Mouse (Mus musculus) midbrain, embryonic 11.5 days (tissue): ENCODE results near the gene Tspan14. TPM values are rescaled to one million over a fixed set of nuclear protein-coding genes. Genes with fewer than 3 reads are reported as not detected.

ENCODE experiments used
- ATAC-seq: fragments of 200-750 bp; cut with Nextera tagmentation; 2 replicates; pipeline ENCODE4 v1.8.0; 2017; ENCODE audit warnings: moderate TSS enrichment, moderate library complexity; ENCODE audit not compliant: low FRiP score
- DNase-seq: peaks from one replicate; pipeline ENCODE4 v3.0.0; 2015; ENCODE audit warnings: low spot score; ENCODE audit errors: missing footprints
- H3K27ac ChIP-seq: fragments of 300-500 bp; sonication (generic); 2 replicates; pipeline ENCODE4 v1.5.1; 2014; ENCODE audit warnings: low read depth, low read length
- H3K27me3 ChIP-seq: fragments of 300-500 bp; sonication (generic); 2 replicates; pipeline ENCODE4 v1.6.1; 2014; ENCODE audit warnings: mild to moderate bottlenecking, low read length, moderate library complexity, mixed read lengths; ENCODE audit not compliant: control insufficient read depth, insufficient read depth
- H3K36me3 ChIP-seq: fragments of 300-500 bp; sonication (generic); 2 replicates; pipeline ENCODE4 v1.6.1; 2014; ENCODE audit warnings: mild to moderate bottlenecking, low read length, moderate library complexity, mixed read lengths; ENCODE audit not compliant: control insufficient read depth, insufficient read depth
- H3K4me1 ChIP-seq: fragments of 300-500 bp; sonication (generic); 2 replicates; pipeline ENCODE4 v1.6.1; 2014; ENCODE audit warnings: low read length; ENCODE audit not compliant: control insufficient read depth, insufficient read depth
- H3K4me2 ChIP-seq: fragments of 300-500 bp; sonication (generic); 2 replicates; pipeline ENCODE4 v1.6.1; 2014; ENCODE audit warnings: mild to moderate bottlenecking, moderate library complexity
- H3K4me3 ChIP-seq: fragments of 300-500 bp; sonication (generic); 2 replicates; pipeline ENCODE4 v1.5.1; 2014; ENCODE audit warnings: low read depth, low read length
- H3K9ac ChIP-seq: fragments of 300-500 bp; sonication (generic); 2 replicates; pipeline ENCODE4 v1.6.1; 2014; ENCODE audit warnings: low read length
- H3K9me3 ChIP-seq: fragments of 300-500 bp; sonication (generic); 2 replicates; pipeline ENCODE4 v1.6.1; 2016; ENCODE audit warnings: low read length; ENCODE audit not compliant: control insufficient read depth
- WGBS: fragments of 180-500 bp; shearing (Covaris S2); extraction: QIAGEN DNeasy Blood & Tissue Kit; methylation state at CpG from one replicate; pipeline ENCODE4 v1.1.7; 2014; 5-methylcytosine and 5-hydroxymethylcytosine counted together
- polyA plus RNA-seq: library from polyadenylated mRNA; unstranded; fragments of >200 nt; fragmentation: Nextera tagmentation; extraction: Ambion mirVana; gene quantifications from 2 replicates; pipeline ENCODE4 v1.2.1, GENCODE M21; 2014

Gene Tspan14
- polyA plus RNA-seq, 1 experiment from 2014 or later = 99.5 TPM

GRCm38 (mm10) chr14:40985635-40986034 is 19.0 kb upstream of the Tspan14 start:
- Histone ChIP-seq H3K4me3 (no peak overlapping the region), H3K4me1 (no peaks in the 10 kb centered on the region), H3K9me3 (no peaks in the 10 kb centered on the region), H3K27me3 (no peaks in the 10 kb centered on the region), H3K27ac (no peak overlapping the region), H3K9ac (no peak overlapping the region), H3K4me2 (no peak overlapping the region), H3K36me3 (no peaks in the 10 kb centered on the region)
- 90% methylated on average over 4 of the region's 4 CpGs for WGBS
- no peak for DNase-seq
- no peak for ATAC-seq

- Histone ChIP-seq H3K36me3 (no peaks in the 10 kb centered on the region), H3K4me3 (no peak overlapping the region), H3K4me1 (no peaks in the 10 kb centered on the region), H3K9ac (no peak overlapping the region), H3K4me2 (no peak overlapping the region), H3K27me3 (no peaks in the 10 kb centered on the region), H3K27ac (no peak overlapping the region), H3K9me3 (no peaks in the 10 kb centered on the region)
- DNase-seq = no peak
- WGBS = 35% methylated on average over 1 of the region's 1 CpGs
- ATAC-seq = no peak
These were observed 13.1 kb upstream of the Tspan14 start for GRCm38 (mm10) chr14:40979723-40980122.

GRCm38 (mm10) chr14:40979002-40979401 is 12.4 kb upstream of the Tspan14 start:
- H3K9ac ChIP-seq = no peak overlapping the region
- no peak overlapping the region for H3K27ac ChIP-seq
- H3K4me2 ChIP-seq = no peak overlapping the region
- H3K4me1 ChIP-seq = no peaks in the 10 kb centered on the region
- WGBS = 47% methylated on average over 4 of the region's 4 CpGs
- no peaks in the 10 kb centered on the region for H3K27me3 ChIP-seq
- no peaks in the 10 kb centered on the region for H3K9me3 ChIP-seq
- H3K4me3 ChIP-seq = no peak overlapping the region
- ATAC-seq = peak; percentile 87
- no peaks in the 10 kb centered on the region for H3K36me3 ChIP-seq
- peak; percentile 88 for DNase-seq

- Histone ChIP-seq H3K4me3 (no peak overlapping the region), H3K4me2 (no peak overlapping the region), H3K9me3 (no peaks in the 10 kb centered on the region), H3K27ac (no peak overlapping the region), H3K9ac (no peak overlapping the region), H3K4me1 (no peaks in the 10 kb centered on the region), H3K27me3 (no peaks in the 10 kb centered on the region), H3K36me3 (no peaks in the 10 kb centered on the region)
- DNase-seq (peak; percentile 95), ATAC-seq (peak; percentile 72)
- 75% methylated on average over 6 of the region's 6 CpGs for WGBS
These were observed 8.6 kb upstream of the Tspan14 start for GRCm38 (mm10) chr14:40975127-40975721.

- peaks cover 22% of the 10 kb centered on the region for H3K4me1 ChIP-seq
- no peak overlapping the region; the same call in 1 of the 2 replicates for H3K4me2 ChIP-seq
- H3K36me3 ChIP-seq = no peaks in the 10 kb centered on the region
- no peak for ATAC-seq
- H3K4me3 ChIP-seq = no peak overlapping the region
- no peaks in the 10 kb centered on the region for H3K9me3 ChIP-seq
- no peaks in the 10 kb centered on the region for H3K27me3 ChIP-seq
- H3K9ac ChIP-seq = no peak overlapping the region
- H3K27ac ChIP-seq = no peak overlapping the region
- peak; percentile 84 for DNase-seq
- 74% methylated on average over 2 of the region's 2 CpGs for WGBS
These were observed 1.4 kb upstream of the Tspan14 start for GRCm38 (mm10) chr14:40968051-40968450.

- peak overlapping the region; percentile 60 for H3K27ac ChIP-seq
- no peaks in the 10 kb centered on the region for H3K9me3 ChIP-seq
- H3K4me2 ChIP-seq = peak overlapping the region; percentile 61
- DNase-seq = no peak
- ATAC-seq = peak; percentile 0; the same call in 1 of the 2 replicates
- peaks cover 27% of the 10 kb centered on the region for H3K4me1 ChIP-seq
- H3K36me3 ChIP-seq = no peaks in the 10 kb centered on the region
- H3K27me3 ChIP-seq = no peaks in the 10 kb centered on the region
- H3K4me3 ChIP-seq = peak overlapping the region; percentile 90
- peak overlapping the region; percentile 68 for H3K9ac ChIP-seq
- 3% methylated on average over 6 of the region's 6 CpGs for WGBS
These were observed 942 bp upstream of the Tspan14 start for GRCm38 (mm10) chr14:40967598-40967900.

- Histone ChIP-seq H3K4me1 (peaks cover 31% of the 10 kb centered on the region), H3K4me2 (peak overlapping the region; percentile 83), H3K4me3 (peak overlapping the region; percentile 90), H3K9me3 (no peaks in the 10 kb centered on the region), H3K27me3 (no peaks in the 10 kb centered on the region), H3K9ac (peak overlapping the region; percentile 97), H3K36me3 (no peaks in the 10 kb centered on the region), H3K27ac (peak overlapping the region; percentile 60)
- peak; percentile 99 for DNase-seq
- peak; percentile 94 for ATAC-seq
- 0% methylated on average over 36 of the region's 62 CpGs for WGBS
These were observed 423 bp upstream of the Tspan14 start for GRCm38 (mm10) chr14:40966862-40967597.

GRCm38 (mm10) chr14:40965507-40966356 is 875 bp downstream of the Tspan14 start:
- ATAC-seq (no peak), DNase-seq (peak; percentile 93)
- peak overlapping the region; percentile 90 for H3K4me3 ChIP-seq
- H3K9me3 ChIP-seq = no peaks in the 10 kb centered on the region
- 1% methylated on average over 15 of the region's 15 CpGs for WGBS
- H3K27ac ChIP-seq = peak overlapping the region; percentile 72; the same call in 1 of the 2 replicates
- peaks cover 31% of the 10 kb centered on the region for H3K4me1 ChIP-seq
- H3K9ac ChIP-seq = peak overlapping the region; percentile 97
- H3K36me3 ChIP-seq = no peaks in the 10 kb centered on the region
- no peaks in the 10 kb centered on the region for H3K27me3 ChIP-seq
- H3K4me2 ChIP-seq = peak overlapping the region; percentile 83

- peak overlapping the region; percentile 83 for H3K4me2 ChIP-seq
- ATAC-seq (no peak), DNase-seq (no peak)
- H3K4me3 ChIP-seq = peak overlapping the region; percentile 90; the same call in 1 of the 2 replicates
- H3K27ac ChIP-seq = no peak overlapping the region
- H3K4me1 ChIP-seq = peaks cover 38% of the 10 kb centered on the region
- no peaks in the 10 kb centered on the region for H3K27me3 ChIP-seq
- 0 out of 2 replicates have a peak overlapping the region, but pooled peaks have one; percentile 97 for H3K9ac ChIP-seq
- H3K9me3 ChIP-seq = no peaks in the 10 kb centered on the region
- H3K36me3 ChIP-seq = no peaks in the 10 kb centered on the region
These were observed 1.7 kb downstream of the Tspan14 start for GRCm38 (mm10) chr14:40964881-40965280.
